Mouse (Mus musculus): Measurements from ENCODE around the gene Eif2ak4.

DNA sequence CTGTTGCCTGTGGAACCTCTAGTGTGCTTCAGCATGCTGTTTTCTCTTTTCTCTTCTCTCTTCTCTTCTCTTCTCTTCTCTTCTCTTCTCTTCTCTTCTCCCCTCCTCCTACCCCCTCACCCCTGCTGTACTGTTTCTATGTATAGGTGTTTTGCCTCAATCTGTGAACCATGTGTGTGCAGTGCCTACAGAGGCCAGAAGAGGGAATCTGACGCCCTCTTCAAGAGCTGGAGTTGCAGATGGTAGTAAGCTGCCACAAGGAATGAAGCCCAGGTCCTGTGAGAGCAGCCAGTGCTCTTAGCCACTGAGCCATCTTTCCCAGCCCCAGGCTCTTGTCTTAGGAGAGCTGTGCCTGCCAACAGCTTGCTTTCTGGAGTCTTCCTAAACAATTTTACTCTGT, 78.2 kb downstream of the Eif2ak4 start:
- TF ChIP-seq CTCF (IDR thresholded peaks at IDR 0.05; ENCODE audit: insufficient read depth, low read length) = no peak
- TF ChIP-seq POLR2A (IDR thresholded peaks at IDR 0.05; ENCODE audit: borderline replicate concordance, extremely low read depth, low read depth, low read length) = no peak
